Mouse (Mus musculus) layer of hippocampus, postnatal 10 days (tissue): ENCODE data around the gene Mettl3. TPM values are rescaled to one million over a fixed set of nuclear protein-coding genes. Genes with fewer than 3 reads are reported as not detected.

Experiments
- DNase-seq, 2 experiments: peaks; one replicate each; pipeline ENCODE4 v3.0.0; 2021; ENCODE audit warnings: low spot score in 2 of 2
- total RNA-seq, 2 experiments: library from RNA; stranded (reverse); gene quantifications; 2 replicates each; pipeline ENCODE4 v1.2.3; 2021

The Mettl3 gene
- total RNA-seq, 2 experiments from 2014 or later: 34.6 to 39.3 TPM

DNA sequence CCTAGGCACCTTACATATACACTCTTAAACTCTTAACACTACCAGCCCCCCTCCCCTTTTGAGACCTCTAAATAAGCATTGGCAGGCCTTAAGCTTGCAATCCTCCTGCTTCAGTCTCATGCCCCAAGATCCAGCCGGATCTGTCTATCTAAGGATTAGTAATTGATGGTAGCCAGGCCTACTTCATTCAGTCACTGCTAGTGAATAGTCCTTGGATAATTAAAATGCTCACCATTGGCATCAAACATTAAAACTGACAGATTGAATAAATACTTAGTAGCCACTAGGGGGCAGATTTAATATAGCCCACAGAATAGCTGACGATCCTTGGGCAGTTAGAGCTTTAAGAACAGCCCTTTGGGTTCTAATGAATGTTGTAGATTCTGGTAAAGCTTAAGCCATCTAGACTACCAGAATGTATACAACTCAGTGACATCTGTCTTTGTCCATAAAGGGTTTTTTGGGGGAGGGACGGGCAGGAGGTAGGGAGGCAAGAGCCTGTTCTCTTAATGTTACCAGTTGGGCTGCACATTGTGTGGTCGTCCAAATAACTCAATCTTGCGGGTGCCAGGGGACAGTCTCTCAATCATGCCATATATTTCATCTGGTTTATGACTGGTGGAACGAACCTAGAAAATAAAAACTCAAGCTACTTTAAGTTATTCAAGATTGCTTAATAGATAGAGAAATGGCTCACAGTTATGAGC, 9.2 kb downstream of the Mettl3 start:
- DNase-seq: no peak

DNA sequence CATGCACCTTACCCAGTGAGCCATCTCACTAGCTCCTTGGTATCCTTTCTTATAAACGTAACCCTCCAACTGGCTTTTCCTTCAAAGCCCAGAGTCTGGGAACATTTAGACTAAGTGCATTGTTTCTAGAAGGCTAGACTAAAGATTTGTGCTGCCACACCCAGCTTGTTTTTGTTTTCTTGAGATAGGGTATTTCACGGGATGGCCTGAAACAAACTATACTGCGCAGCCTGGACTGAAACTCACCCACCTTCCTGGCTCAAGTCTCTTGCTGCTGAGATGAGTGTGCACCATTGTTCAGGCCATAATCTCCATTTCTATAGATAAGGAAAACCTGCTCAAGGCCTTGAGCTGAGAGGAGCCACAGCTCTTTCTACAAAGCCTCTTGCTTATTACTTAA, 20.7 kb downstream of the Mettl3 start:
- DNase-seq: no peak

DNA sequence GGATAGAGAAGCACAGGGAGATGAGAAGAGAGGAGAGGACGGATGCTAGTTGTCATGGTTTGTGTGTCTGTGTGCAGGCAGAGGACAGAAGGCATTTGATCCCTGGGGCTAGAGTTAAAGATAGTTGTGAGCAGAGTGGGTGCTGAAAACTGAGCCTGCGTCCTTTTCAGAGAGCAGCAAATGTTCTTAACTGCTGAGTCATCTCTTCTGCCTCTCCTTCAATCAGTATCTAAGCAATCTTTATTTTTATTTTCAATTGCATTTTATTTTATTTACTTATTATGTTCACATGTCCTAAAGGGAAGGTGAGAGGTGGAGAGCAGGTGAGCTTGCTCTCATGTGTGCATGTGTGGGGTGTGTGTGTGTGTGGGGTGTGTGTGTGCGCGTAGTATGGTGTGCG, 21.3 kb downstream of the Mettl3 start:
- DNase-seq: no peak

DNA sequence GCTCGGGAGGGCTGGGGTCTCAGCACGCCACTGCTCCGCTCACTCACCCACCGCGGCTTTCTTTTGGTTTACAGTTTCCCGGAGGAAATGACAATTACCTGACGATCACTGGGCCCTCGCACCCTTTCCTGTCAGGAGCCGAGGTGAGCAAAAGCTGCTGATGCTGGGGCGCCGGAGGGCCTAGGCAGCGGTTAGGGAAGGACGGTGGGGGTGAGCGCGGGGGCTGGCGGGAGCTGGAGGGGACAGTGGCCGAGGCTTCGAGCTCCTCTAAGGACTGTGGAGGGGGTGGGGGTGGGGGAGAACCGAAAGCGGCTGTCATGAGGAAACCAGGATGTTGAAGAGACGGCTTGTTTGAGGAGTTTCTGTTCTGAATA, 25.2 kb downstream of the Mettl3 start:
- DNase-seq: no peak

DNA sequence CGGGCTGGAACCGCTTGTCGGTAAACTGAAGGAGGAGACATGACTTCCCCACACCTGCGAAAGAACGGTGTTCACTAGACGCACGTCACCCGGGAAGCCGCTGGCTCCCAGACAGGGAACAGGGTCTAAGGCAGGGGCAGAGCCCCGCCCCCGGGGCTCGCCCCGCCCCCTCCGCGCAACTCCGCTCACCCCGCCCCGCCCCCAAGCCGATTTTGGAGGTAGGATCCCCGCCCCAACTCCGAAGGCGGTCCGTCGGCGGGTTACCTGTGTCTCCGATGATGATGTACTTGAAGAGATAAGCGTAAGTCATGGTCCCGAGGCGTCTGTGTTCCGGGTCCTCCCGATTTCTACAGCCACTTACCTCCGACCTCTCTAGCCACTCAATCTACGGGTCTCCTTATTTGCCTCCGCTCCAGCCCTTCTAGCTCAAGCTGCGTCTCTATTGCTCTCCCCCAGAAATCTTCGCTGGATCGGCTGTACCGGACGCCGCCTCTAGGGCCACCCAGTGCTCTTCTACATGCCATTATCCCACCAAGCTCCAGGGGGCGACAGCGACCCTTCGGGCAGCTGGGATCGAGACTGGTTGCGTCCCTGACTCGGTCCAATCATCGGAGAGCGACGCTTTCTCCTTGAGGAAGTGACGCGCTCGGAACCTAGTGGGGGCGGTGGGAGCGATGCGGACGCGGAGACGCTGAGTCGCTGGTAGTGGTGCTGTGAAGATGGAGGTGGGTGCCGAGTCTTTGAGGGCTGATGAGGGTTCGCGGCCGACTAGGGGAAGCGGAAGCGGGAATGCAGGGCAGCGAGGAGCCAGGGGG, 25.8 kb downstream of the Mettl3 start, which contains the start of the genes Tox4 and Rab2b:
Gene Tox4, plus strand, starts transcription at position 215 of the 815 bp plus-strand sequence.
Gene Rab2b, minus strand, starts transcription at position 614 of the 815 bp plus-strand sequence.
- DNase-seq: peak; percentile 100

DNA sequence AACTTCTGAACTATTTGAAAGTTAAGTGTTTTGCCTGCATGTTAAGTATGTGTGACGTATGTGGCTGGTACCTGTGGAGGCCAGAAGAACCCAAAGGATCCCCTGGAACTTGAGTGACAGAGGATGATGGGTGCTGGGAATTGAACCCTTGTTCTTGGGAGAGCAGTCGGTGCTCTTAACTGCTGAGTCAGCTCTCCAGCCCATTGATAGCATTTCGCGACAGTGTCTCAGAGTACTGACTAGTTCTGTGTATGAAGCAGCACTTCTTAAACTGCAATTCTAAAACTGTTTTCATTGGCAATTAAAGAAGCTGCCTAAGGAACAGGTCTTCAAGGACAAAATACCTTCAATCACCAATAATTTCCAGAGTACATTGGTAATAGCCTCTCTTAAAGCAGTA, 27.7 kb downstream of the Mettl3 start:
- no peak for DNase-seq

DNA sequence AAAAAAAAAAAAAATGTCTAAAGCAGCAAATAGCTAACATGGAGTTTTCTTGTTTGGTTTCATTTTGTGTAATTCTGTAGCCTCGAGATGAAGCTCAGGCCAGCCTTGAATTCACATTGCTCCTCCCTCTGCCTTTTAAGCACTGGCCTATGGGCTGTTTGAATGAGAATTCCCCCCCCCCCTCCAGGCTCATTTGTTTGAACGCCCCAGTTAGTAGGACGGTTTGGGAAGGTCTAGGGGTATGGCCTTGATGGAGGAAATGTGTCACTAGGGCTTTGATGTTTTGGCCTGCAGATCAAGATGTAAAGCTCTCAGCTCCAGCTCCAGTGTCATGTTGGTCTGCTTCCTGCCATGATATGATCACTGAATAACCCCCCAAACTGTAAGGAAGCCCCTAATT, 32.1 kb downstream of the Mettl3 start:
- no peak for DNase-seq

DNA sequence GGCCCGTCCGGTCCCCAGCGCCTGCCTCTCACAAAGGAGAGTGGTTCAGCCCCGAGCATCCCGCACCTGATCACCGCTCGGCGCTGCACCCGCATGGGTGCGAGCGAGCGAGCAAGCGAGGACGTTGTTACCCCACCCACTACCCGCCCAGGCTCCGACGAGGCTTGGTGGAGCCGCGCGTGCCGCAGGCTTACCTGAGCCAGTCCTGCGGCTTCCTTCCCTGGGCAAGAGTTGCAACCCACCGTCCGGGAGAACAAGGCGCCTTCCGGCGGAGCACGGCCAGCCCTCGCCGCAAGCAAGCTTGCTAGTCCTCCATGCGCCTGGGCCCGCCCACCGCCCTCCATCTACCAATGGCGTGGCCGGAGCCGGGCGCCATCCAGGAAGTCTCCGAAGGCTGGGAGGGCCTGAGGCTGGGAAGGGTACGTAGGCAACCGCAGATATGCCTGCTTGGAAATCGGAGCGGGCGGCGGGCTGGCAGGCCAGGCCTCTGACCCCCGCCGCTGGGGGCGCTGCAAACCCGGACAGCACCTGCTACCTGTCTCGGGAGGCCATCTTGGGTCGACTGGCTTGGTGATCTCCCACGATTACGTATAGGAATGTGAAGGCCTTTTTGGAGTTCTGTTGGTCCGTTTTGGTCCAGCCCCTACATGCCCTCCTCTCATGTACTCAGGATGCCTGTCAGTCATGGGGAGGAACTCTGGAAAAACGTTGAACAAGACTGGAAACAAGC, 47.3 kb downstream of the Mettl3 start, which contains the start of gene Chd8:
Gene Chd8, minus strand, starts transcription at position 297 of the 730 bp plus-strand sequence.
- peak; percentile 96 to 98 for DNase-seq

DNA sequence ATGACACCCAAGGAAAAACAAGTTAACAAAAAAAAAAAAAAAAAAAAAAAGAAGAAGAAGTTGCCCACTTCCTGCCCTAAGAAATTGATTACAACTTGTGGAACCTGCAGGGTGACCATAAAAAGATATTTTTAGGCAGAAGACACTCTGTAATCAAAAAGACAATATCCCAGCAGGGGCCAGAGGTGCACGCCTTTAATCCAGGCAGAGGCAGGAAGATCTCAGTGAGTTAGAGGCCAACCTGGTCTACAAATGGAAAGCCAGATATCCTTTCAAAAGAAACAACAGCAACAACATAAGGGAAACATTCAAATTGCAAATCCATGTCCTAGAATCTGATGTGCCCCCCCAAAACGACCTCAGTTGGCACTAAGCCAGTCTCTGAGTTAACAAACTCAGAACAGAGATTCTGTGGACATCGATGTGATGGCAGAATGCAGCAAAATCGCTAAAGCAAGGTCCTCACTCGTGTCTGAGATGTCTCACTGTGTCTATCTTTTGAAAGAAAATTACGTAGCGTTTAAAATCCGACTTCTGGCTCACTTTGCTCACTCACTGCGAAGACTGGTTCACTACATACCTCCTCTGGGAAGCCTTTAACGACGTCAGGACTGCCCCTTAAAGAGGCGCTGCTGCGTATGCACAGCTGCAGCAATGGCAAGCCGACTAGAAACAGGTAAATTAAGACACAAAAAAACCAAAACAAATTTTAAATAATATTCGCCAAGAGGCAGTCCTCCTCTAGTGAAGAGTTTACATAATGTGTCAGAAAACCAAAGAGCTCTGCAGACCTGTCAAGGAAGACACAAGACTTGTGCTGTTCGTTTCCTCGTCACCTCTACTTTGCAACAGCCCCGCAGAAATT, 48.4 kb downstream of the Mettl3 start:
- DNase-seq: peak; percentile 9 to 18

DNA sequence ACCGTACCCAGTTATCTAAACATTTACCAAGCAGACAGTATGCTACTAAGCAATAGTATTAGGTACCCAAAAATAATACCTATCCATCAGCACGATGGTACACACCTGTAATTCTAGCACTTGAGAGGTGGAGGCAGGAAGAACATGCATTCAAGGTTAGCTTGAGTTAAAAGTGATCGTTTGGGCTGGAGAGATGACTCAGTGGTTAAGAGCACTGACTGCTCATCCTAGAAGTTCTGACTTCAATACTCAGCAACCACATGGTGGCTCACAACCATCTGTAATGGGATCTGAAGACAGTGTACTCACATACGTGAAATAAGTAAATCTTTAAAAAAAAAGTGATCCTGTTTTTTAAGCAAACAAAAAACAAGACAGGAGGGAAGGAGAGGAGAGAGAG, 58.8 kb downstream of the Mettl3 start:
- no peak for DNase-seq

Other genes with a start within 250 kb of the Mettl3 start
- gene Hnrnpc, start 201.1 kb downstream of the Mettl3 start, total RNA-seq: 100 to 1,000 TPM; 213 to 215 TPM
- gene Rpgrip1, start 194.4 kb downstream of the Mettl3 start, total RNA-seq: 1 to 10 TPM; 1.8 to 3.3 TPM
- gene Supt16, start 107.7 kb downstream of the Mettl3 start, total RNA-seq: 10 to 100 TPM; 57.8 to 58.4 TPM
- gene Chd8, start 47.3 kb downstream of the Mettl3 start, total RNA-seq: 100 to 1,000 TPM; 119 to 131 TPM
- 10 to 100 TPM; 51.7 to 54.9 TPM for gene Tox4, start 26.0 kb downstream of the Mettl3 start, total RNA-seq
- gene Rab2b, start 25.6 kb downstream of the Mettl3 start, total RNA-seq: 10 to 100 TPM; 39.7 to 41.2 TPM
- 10 to 100 TPM; 45.0 to 47.0 TPM for gene Sall2, start 23.6 kb upstream of the Mettl3 start, total RNA-seq
- not detected for gene Olfr1513, start 51.3 kb upstream of the Mettl3 start, total RNA-seq
- gene Olfr1512, start 74.0 kb upstream of the Mettl3 start, total RNA-seq: not detected
- not detected for gene Olfr1511, start 92.3 kb upstream of the Mettl3 start, total RNA-seq
- not detected for gene Olfr1510, start 109.2 kb upstream of the Mettl3 start, total RNA-seq
- not detected for gene Olfr1509, start 137.9 kb upstream of the Mettl3 start, total RNA-seq
- not detected for gene Olfr1508, start 162.4 kb upstream of the Mettl3 start, total RNA-seq
- not detected for gene Olfr1507, start 190.6 kb upstream of the Mettl3 start, total RNA-seq